Mouse (Mus musculus) megakaryocyte, embryonic 14.5 days (primary cell): Measurements from ENCODE around the gene Cluh. TPM values are rescaled to one million over a fixed set of nuclear protein-coding genes. Genes with fewer than 3 reads are reported as not detected.

Experiments
- H3K27me3 ChIP-seq: replicated peaks from 2 replicates; pipeline ENCODE3; 2012; ENCODE audit warnings: inconsistent platforms
- H3K36me3 ChIP-seq: replicated peaks from 2 replicates; pipeline ENCODE3; 2012; ENCODE audit warnings: low read length, inconsistent platforms, mixed read lengths
- H3K4me1 ChIP-seq: 2 replicates; pipeline ENCODE4 v1.6.1; 2012; ENCODE audit warnings: inconsistent platforms
- H3K4me3 ChIP-seq: replicated peaks from 2 replicates; pipeline ENCODE3; 2012; ENCODE audit warnings: moderate library complexity, mild to moderate bottlenecking, inconsistent platforms
- H3K9me3 ChIP-seq: 2 replicates; pipeline ENCODE4 v1.6.1; 2012; ENCODE audit warnings: inconsistent platforms
- FLI1 ChIP-seq: IDR thresholded peaks from 2 replicates; pipeline ENCODE4 v1.6.1; 2012; ENCODE audit warnings: low read length, inconsistent platforms, mixed read lengths
- GATA1 ChIP-seq: IDR thresholded peaks from 3 replicates; pipeline ENCODE4 v1.6.1; 2012; ENCODE audit warnings: mixed read lengths, low read length, inconsistent platforms, borderline replicate concordance
- polyA plus RNA-seq: library from polyadenylated mRNA; stranded (reverse); fragments of >175 nt; gene quantifications from 2 replicates; pipeline ENCODE4 v1.2.3, GENCODE M21; 2012; ENCODE audit warnings: low replicate concordance; ENCODE audit not compliant: insufficient read depth

The Cluh gene
- 2.1 and 8.3 TPM in 2 replicates for polyA plus RNA-seq

- H3K4me3 ChIP-seq = peak within 1 kb of the TSS; percentile 97
- TF ChIP-seq GATA1 (no peak), FLI1 (no peak)
- H3K36me3 ChIP-seq = peaks cover 23% of the 10 kb centered on the region
- H3K27me3 ChIP-seq = no peaks in the 10 kb centered on the region
- peaks cover 60% of the 10 kb centered on the region for H3K4me1 ChIP-seq
- H3K9me3 ChIP-seq = no peaks in the 10 kb centered on the region
These were observed at the start of gene Cluh for GRCm38 (mm10) chr11:74649095-74649646. Gene Cluh, plus strand, starts transcription at chr11:74649495.

DNA sequence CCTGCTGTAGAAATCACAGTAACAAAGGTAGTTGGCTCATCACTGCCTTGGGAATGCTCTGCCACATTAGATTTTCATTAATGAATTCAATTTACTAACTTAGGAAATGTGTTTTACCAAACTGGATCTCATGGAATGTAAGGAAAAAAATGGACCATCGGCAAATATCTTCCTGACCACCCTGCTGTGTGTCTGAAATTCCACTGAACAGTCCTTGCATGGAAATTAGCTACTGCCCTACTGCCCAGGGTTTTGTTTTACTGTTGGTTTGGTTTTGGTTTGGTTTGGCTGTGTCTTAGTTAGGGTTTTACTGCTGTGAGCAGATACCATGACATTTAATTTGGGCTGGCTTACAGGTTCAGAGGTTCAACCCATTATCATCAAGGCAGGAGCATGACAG, 47.0 kb upstream of the Cluh start:
- Histone ChIP-seq H3K9me3 (peaks cover 19% of the 10 kb centered on the region), H3K27me3 (peaks cover 51% of the 10 kb centered on the region), H3K36me3 (no peaks in the 10 kb centered on the region), H3K4me1 (no peaks in the 10 kb centered on the region), H3K4me3 (no peak overlapping the region)
- TF ChIP-seq GATA1 (no peak), FLI1 (no peak)

DNA sequence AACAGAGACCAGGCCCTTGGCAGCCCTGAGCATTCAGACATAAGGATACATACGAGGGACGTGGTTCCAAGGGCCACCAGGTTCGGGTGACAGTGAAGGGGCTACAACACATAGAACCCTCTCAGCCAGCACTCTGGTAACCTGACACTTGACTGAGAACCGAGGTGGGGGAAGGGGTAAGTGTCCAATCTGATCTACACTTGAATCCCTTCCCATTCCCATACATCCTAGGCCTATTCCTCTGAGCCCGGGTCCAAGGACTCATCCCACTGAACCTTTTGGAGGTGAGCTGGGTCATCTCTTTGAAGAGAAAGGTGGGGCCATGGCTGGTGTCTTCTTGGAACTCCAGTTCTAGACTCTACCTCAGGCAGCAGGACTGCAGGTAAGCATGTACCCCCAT, 39.2 kb upstream of the Cluh start:
- Histone ChIP-seq H3K4me3 (no peak overlapping the region), H3K9me3 (peaks cover 14% of the 10 kb centered on the region), H3K27me3 (peaks cover 66% of the 10 kb centered on the region), H3K4me1 (peaks cover 12% of the 10 kb centered on the region), H3K36me3 (no peaks in the 10 kb centered on the region)
- TF ChIP-seq GATA1 (no peak), FLI1 (no peak)

- Histone ChIP-seq H3K4me3 (peak within 1 kb of the TSS; percentile 87), H3K9me3 (peaks cover 14% of the 10 kb centered on the region), H3K36me3 (no peaks in the 10 kb centered on the region), H3K4me1 (peaks cover 12% of the 10 kb centered on the region), H3K27me3 (peaks cover 69% of the 10 kb centered on the region)
- TF ChIP-seq FLI1 = no peak
- no peak for TF ChIP-seq GATA1
These were observed 38.6 kb upstream of the Cluh start, which contains the start of gene Rap1gap2 for GRCm38 (mm10) chr11:74610545-74611176. Gene Rap1gap2, minus strand, starts transcription at chr11:74610915.

- Histone ChIP-seq H3K4me3 (no peak overlapping the region), H3K27me3 (peaks cover 70% of the 10 kb centered on the region), H3K9me3 (peaks cover 14% of the 10 kb centered on the region), H3K36me3 (no peaks in the 10 kb centered on the region), H3K4me1 (peaks cover 12% of the 10 kb centered on the region)
- TF ChIP-seq FLI1 = no peak
- no peak for TF ChIP-seq GATA1
These were observed 37.9 kb upstream of the Cluh start for GRCm38 (mm10) chr11:74611437-74611836.

DNA sequence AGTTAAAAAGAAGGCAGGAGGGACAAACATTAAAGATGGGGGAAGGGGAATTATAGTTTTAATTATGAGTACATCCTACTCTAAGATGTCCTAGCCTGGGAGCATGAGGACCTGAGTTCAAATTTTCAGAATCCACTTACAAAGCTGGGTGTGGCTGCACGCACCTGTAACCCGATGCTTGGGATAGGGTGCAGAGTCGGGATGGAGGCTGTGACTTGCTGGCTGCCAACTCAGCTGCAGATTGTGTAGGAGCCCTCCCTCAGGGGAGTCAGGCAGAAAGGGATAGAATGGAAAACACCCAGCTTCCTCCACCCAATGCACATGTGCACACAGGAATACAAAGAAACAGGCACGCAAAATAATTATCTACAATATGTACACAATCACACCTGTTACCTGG, 35.9 kb upstream of the Cluh start:
- Histone ChIP-seq H3K36me3 (no peaks in the 10 kb centered on the region), H3K4me3 (no peak overlapping the region), H3K4me1 (peaks cover 12% of the 10 kb centered on the region), H3K27me3 (peaks cover 72% of the 10 kb centered on the region), H3K9me3 (peaks cover 14% of the 10 kb centered on the region)
- no peak for TF ChIP-seq FLI1
- TF ChIP-seq GATA1 = no peak

GRCm38 (mm10) chr11:74615571-74615970, 33.7 kb upstream of the Cluh start:
- Histone ChIP-seq H3K36me3 (no peaks in the 10 kb centered on the region), H3K4me1 (peaks cover 18% of the 10 kb centered on the region), H3K4me3 (no peak overlapping the region), H3K27me3 (peaks cover 73% of the 10 kb centered on the region), H3K9me3 (peaks cover 8% of the 10 kb centered on the region; the same call in 1 of the 2 replicates)
- TF ChIP-seq GATA1 = no peak
- TF ChIP-seq FLI1 = no peak

- Histone ChIP-seq H3K4me3 (peak within 1 kb of the TSS; percentile 71), H3K4me1 (peaks cover 29% of the 10 kb centered on the region), H3K9me3 (peaks cover 17% of the 10 kb centered on the region), H3K27me3 (peaks cover 67% of the 10 kb centered on the region), H3K36me3 (no peaks in the 10 kb centered on the region)
- TF ChIP-seq FLI1 = no peak
- no peak for TF ChIP-seq GATA1
These were observed 29.9 kb upstream of the Cluh start, which contains the start of gene Ccdc92b for GRCm38 (mm10) chr11:74619201-74619955. Gene Ccdc92b, plus strand, starts transcription at chr11:74619605.

DNA sequence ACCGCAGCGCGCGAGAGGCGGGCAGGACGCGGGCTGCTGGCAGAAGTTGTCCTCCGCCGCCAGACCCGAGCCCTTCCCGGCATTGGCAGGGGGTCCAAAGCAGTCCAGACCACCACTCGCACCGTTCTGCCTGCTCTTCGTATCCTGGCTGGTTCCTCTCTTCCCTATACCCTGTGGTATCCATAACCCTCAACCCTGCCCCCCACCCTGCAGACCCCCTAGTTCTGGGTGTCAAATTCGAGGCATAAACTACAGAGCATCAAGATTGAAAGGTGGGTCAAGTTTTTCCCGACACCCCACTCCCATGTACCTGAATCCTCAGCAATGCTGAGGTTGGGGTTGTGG, 29.4 kb upstream of the Cluh start:
- Histone ChIP-seq H3K4me1 (peaks cover 33% of the 10 kb centered on the region), H3K27me3 (peaks cover 65% of the 10 kb centered on the region), H3K4me3 (peak overlapping the region; percentile 67)

DNA sequence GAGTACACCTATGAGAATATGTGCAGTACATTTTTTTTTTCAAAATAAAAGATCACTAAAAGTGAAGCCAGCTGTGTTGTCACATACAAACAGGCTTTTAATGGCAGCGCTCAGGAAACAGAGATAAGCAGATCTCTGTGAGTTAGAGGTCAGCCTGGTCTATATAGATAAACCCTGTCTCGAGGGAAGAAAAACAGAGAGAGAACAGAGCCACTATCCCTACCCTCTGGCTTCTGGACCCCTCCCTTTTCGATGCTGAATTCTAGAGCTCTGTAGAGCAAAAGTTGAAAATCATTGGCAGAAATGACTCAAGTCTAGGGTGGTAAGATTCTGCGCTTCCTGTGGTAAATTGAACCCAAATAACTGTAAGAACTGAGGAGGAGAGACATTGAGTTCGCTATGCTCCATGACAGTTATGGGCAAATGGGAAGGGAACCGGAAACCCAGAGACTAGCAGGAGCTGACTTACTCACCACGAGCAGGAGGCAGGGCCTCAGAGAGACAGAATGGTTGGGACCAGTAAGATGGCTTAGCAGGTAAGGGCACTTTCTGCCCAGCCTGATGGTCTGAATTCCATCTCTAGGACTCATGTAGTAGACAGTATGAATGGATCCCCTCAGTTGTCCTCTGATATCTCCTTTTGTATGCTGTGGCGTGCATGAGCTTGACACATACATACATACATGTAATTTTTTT, 27.2 kb upstream of the Cluh start:
- Histone ChIP-seq H3K9me3 (peaks cover 27% of the 10 kb centered on the region), H3K36me3 (no peaks in the 10 kb centered on the region), H3K4me3 (no peak overlapping the region), H3K27me3 (peaks cover 48% of the 10 kb centered on the region), H3K4me1 (peaks cover 39% of the 10 kb centered on the region)
- TF ChIP-seq FLI1 = no peak
- no peak for TF ChIP-seq GATA1

More for the DNA sequence above, 29.4 kb upstream of the Cluh start:
- Histone ChIP-seq H3K9me3 (peaks cover 19% of the 10 kb centered on the region), H3K36me3 (no peaks in the 10 kb centered on the region)
- no peak for TF ChIP-seq FLI1
- no peak for TF ChIP-seq GATA1
